Mouse (Mus musculus) liver, embryonic 14.5 days (tissue): ENCODE results near the gene Ccl1. TPM values are rescaled to one million over a fixed set of nuclear protein-coding genes. Genes with fewer than 3 reads are reported as not detected.
A peak's percentile ranks its signal among the peaks of the same experiment; 100 is the strongest.

ENCODE experiments used
- ATAC-seq: fragments of 200-750 bp; cut with Nextera tagmentation; 2 replicates; pipeline ENCODE4 v1.8.0; 2017; ENCODE audit warnings: moderate number of reproducible peaks, mild to moderate bottlenecking, moderate library complexity; ENCODE audit not compliant: insufficient read depth
- DNase-seq, 3 experiments: peaks; one replicate each; pipeline ENCODE4 v3.0.0-alpha.2; 2012 to 2013; ENCODE audit warnings: low read depth in 3 of 3, low spot score in 3 of 3
- H3K27ac ChIP-seq: fragments of 300-500 bp; sonication (generic); 2 replicates; pipeline ENCODE4 v1.5.1; 2014; ENCODE audit warnings: moderate library complexity, mild to moderate bottlenecking, control low read depth, inconsistent platforms
- H3K27me3 ChIP-seq: fragments of 300-500 bp; sonication (generic); 2 replicates; pipeline ENCODE4 v1.6.1; 2014; ENCODE audit warnings: mild to moderate bottlenecking, low read length, moderate library complexity; ENCODE audit not compliant: control insufficient read depth, insufficient read depth
- H3K36me3 ChIP-seq: fragments of 300-500 bp; sonication (generic); replicated peaks from 2 replicates; pipeline ENCODE4 v1.6.1; 2014; ENCODE audit warnings: low read depth; ENCODE audit not compliant: control insufficient read depth, insufficient read depth
- H3K4me1 ChIP-seq, 2 experiments: fragments of 200-500 bp in 1 of 2; fragments of 300-500 bp in 1 of 2; sonication (generic) in 1 of 2; replicated peaks; 2 replicates each; pipeline ENCODE4 v1.6.1; 2012 to 2014; ENCODE audit warnings: antibody characterized with exemption in 1 of 2, inconsistent platforms in 1 of 2, low read length in 1 of 2; ENCODE audit not compliant: control insufficient read depth in 2 of 2, insufficient read depth in 2 of 2
- H3K4me2 ChIP-seq: fragments of 300-500 bp; sonication (generic); 2 replicates; pipeline ENCODE4 v1.6.1; 2014; ENCODE audit warnings: low read depth, mild to moderate bottlenecking, control low read depth, moderate library complexity
- H3K4me3 ChIP-seq, 2 experiments: fragments of 200-500 bp in 1 of 2; fragments of 300-500 bp in 1 of 2; sonication (generic) in 1 of 2; 2 replicates each; pipeline ENCODE4 v1.5.1; 2012 to 2014; ENCODE audit warnings: low read depth in 2 of 2, low read length in 2 of 2, mild to moderate bottlenecking in 2 of 2, control low read depth in 1 of 2, inconsistent platforms in 1 of 2, moderate library complexity in 1 of 2; ENCODE audit not compliant: insufficient read depth in 1 of 2
- H3K9ac ChIP-seq: fragments of 300-500 bp; sonication (generic); replicated peaks from 2 replicates; pipeline ENCODE4 v1.6.1; 2014; ENCODE audit warnings: mild to moderate bottlenecking, control low read depth, moderate library complexity
- H3K9me3 ChIP-seq: fragments of 300-500 bp; sonication (generic); 2 replicates; pipeline ENCODE4 v1.6.1; 2016; ENCODE audit warnings: low read length, mixed read lengths; ENCODE audit not compliant: control insufficient read depth
- CTCF ChIP-seq: IDR thresholded peaks from 2 replicates; pipeline ENCODE4 v1.5.1; 2016; ENCODE audit warnings: antibody characterized with exemption, low read depth, control low read depth
- EP300 ChIP-seq: IDR thresholded peaks from 2 replicates; pipeline ENCODE4 v1.6.1; 2016; ENCODE audit warnings: antibody characterized with exemption, low read depth
- WGBS: fragments of 180-500 bp; shearing (Covaris S2); extraction: QIAGEN DNeasy Blood & Tissue Kit; methylation state at CpG from one replicate; pipeline ENCODE4 v1.1.7; 2014; ENCODE audit not compliant: insufficient replicate concordance; 5-methylcytosine and 5-hydroxymethylcytosine counted together
- polyA plus RNA-seq, 2 experiments: library from polyadenylated mRNA; depleted of rRNA in 1 of 2; stranded (reverse) in 1 of 2; unstranded in 1 of 2; fragments of >200 nt; fragmentation: Nextera tagmentation in 1 of 2; extraction: Ambion mirVana in 1 of 2; gene quantifications; 2 replicates each; pipeline versions ENCODE4 v1.2.1 to v1.2.3; 2012 to 2014

Gene Ccl1
- polyA plus RNA-seq, 2 experiments = not detected

DNA sequence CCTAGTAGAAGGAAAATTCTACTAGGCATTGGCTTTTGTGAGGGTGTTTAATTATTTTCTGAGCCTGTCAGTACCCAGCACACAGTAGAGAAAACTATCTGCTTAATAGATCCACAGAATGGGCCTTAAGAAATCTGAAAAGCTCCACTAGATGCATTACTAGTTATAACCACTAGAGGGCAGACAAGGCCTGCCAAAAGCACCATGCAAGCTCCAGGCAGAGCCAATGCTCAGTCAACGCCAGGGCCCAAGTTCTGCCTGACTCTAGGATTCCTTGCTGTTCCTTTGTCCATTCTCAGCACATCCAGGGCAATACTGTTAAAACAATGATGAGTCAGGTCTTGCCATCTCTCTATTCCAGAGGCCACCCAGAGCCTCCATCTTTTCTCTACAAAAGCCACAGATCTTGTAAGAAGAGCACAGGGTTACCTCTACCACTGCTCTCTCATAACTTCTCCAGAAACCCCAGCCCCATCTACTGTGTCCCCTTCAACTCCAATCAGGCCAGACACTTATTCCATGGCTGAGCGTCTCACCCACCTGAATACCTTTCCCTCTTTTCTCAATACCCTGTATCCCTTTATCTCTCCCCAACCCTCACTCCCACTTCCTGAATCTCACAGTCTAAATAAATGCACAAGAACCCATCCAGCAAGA lies 69.8 kb downstream of the Ccl1 start:
- ATAC-seq (no peak), DNase-seq (peak; percentile 9 to 24 (median 16))
- no peak overlapping the region for H3K9ac ChIP-seq
- H3K27ac ChIP-seq = no peak overlapping the region
- H3K4me1 ChIP-seq = no peaks in the 10 kb centered on the region
- H3K4me2 ChIP-seq = no peak overlapping the region
- no peaks in the 10 kb centered on the region; the same call in 1 of the 2 replicates for H3K27me3 ChIP-seq
- 11% methylated on average over 2 of the region's 2 CpGs for WGBS
- H3K9me3 ChIP-seq = no peaks in the 10 kb centered on the region
- TF ChIP-seq EP300 (no peak), CTCF (peak; percentile 89)
- H3K36me3 ChIP-seq = no peaks in the 10 kb centered on the region
- H3K4me3 ChIP-seq = no peak overlapping the region

DNA sequence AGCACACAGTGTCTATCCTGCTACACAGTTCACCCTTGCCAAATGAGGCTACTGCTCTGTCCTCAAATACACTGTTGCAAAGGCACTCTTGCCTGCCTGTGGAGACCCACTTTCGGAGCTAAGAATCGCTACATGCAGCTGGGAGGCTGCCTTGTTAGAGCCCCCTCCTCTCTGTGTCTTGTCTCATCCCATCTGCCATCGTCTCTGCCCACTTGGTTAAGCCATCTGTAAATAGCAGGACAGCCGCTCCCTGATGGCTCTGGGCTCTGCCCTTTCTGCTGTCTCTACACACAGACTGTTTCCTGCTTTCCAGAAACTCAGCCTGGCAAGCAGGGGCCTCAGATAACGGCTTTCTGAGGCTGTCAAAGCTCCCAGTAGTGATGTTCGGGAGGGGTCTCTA lies 71.5 kb downstream of the Ccl1 start:
- no peaks in the 10 kb centered on the region for H3K36me3 ChIP-seq
- WGBS = 30% methylated on average over 6 of the region's 6 CpGs
- DNase-seq (no peak), ATAC-seq (no peak)
- H3K9ac ChIP-seq = no peak overlapping the region
- no peak for TF ChIP-seq EP300
- TF ChIP-seq CTCF = no peak
- no peak overlapping the region for H3K27ac ChIP-seq
- no peak overlapping the region for H3K4me2 ChIP-seq
- no peak overlapping the region for H3K4me3 ChIP-seq
- no peaks in the 10 kb centered on the region for H3K4me1 ChIP-seq
- no peaks in the 10 kb centered on the region; the same call in 1 of the 2 replicates for H3K27me3 ChIP-seq
- H3K9me3 ChIP-seq = no peaks in the 10 kb centered on the region

DNA sequence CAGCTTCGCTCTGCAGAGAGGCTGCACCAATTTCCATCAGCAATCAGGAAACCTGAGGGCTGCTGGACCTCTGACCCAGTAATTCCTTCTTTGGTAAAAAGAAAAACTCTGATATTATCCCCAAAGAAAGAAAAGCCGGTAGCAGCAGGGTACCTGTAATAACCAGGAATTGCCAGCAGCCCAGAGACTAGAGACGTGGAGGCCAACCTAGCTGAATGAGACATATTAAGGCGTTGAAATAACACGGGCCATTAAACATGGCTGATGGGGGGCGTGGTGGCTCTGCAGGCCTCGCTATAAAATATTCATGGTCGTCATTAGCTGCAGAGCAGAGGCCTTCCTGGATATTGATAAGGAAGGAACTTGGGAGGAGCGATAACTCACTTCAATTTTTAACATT lies 78.5 kb downstream of the Ccl1 start:
- Histone ChIP-seq H3K4me2 (no peak overlapping the region), H3K36me3 (no peaks in the 10 kb centered on the region), H3K9me3 (no peaks in the 10 kb centered on the region), H3K4me1 (no peaks in the 10 kb centered on the region), H3K4me3 (no peak overlapping the region), H3K27ac (no peak overlapping the region), H3K27me3 (no peaks in the 10 kb centered on the region), H3K9ac (no peak overlapping the region)
- DNase-seq = no peak
- 62% methylated on average over 9 of the region's 9 CpGs for WGBS
- TF ChIP-seq CTCF (no peak), EP300 (no peak)
- ATAC-seq = no peak

DNA sequence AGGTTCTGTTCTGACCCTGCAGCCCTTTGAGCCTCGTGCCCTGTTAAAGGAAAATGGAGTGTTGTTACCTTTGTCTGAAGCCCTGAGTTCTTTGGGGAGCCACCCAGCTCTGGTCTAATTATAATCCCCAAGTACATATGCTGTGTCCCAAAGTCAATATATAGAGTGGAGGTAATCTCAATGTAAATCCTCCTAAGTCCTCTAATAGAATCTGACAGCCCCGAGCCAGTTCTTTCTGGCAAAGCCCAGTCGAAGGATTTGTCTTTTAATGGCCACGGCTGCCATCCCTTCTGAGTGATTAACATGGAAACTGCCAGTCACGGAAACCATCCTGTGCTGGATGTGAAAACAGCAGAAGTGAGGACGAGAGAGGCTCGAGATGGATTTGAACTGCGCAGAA lies 79.6 kb downstream of the Ccl1 start:
- H3K9me3 ChIP-seq = no peaks in the 10 kb centered on the region
- no peak for TF ChIP-seq EP300
- no peak for TF ChIP-seq CTCF
- no peaks in the 10 kb centered on the region for H3K27me3 ChIP-seq
- DNase-seq = no peak
- H3K27ac ChIP-seq = no peak overlapping the region
- no peaks in the 10 kb centered on the region for H3K4me1 ChIP-seq
- H3K9ac ChIP-seq = no peak overlapping the region
- WGBS = 60% methylated on average over 8 of the region's 8 CpGs
- no peak overlapping the region for H3K4me2 ChIP-seq
- no peak overlapping the region for H3K4me3 ChIP-seq
- H3K36me3 ChIP-seq = no peaks in the 10 kb centered on the region
- ATAC-seq = no peak

- H3K4me1 ChIP-seq = no peaks in the 10 kb centered on the region
- H3K4me3 ChIP-seq = no peak overlapping the region
- H3K36me3 ChIP-seq = no peaks in the 10 kb centered on the region
- no peak overlapping the region for H3K4me2 ChIP-seq
- no peak overlapping the region for H3K9ac ChIP-seq
- H3K9me3 ChIP-seq = no peaks in the 10 kb centered on the region
- no peak for DNase-seq
- ATAC-seq = no peak
- H3K27ac ChIP-seq = no peak overlapping the region
- WGBS = 39% methylated on average over 2 of the region's 2 CpGs
- no peak for TF ChIP-seq EP300
- no peaks in the 10 kb centered on the region for H3K27me3 ChIP-seq
Observed at GRCm38 (mm10) chr11:82216531-82216930, 89.0 kb downstream of the Ccl1 start.
